Mouse (Mus musculus) activated CD4-positive, CD25-positive, alpha-beta regulatory T cell, adult 4 months (primary cell): Measurements from ENCODE around the gene Rad54l. TPM values are rescaled to one million over a fixed set of nuclear protein-coding genes. Genes with fewer than 3 reads are reported as not detected.

Experiments
- ATAC-seq: one replicate; pipeline ENCODE4 v1.8.0; 2017
- polyA plus RNA-seq, 2 experiments: library from polyadenylated mRNA; unstranded; fragments of 100-300 nt; shearing (Covaris generic); gene quantifications; one replicate each; pipeline ENCODE4 v1.2.1; 2017

Rad54l gene
- polyA plus RNA-seq, 2 experiments from 2014 or later: 10.2 to 11.8 TPM

DNA sequence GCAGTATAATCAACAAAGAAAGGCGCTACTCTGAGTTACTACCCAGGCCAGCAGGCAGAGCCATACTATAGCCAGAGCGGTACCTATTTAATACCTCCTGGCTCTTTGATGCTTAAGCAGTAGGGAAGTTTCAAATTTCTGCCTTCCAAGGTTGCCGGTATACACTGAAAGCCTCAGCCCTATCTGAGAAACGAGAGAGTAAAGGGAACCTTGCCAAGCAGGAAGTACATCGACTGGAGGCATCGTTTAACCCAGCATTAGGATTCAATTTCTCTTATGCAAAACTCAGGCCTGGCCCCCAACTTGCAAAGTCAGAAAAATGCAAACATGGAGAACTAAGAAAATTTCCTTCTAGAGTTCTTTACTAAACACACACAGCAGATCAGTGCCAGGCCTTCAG is 53.4 kb downstream of the Rad54l start:
- ATAC-seq: no peak

DNA sequence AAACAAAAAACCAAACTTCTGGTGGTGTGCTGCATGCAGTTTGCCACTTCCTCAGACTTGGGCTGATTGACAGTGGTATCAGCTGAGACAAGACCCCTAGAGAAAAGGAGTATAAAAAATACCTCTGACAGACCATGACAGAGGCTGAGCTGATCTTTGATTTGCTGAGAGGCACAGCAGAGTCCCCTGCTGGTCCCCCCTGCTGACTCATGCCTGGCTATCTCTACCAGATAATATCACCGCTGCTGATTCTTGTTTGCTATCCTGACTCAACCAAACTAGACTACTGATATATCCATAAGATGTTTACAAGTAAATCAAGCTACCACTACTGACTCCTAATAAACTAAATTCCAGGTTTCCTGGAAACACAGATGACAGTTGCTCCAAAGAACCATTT is 59.6 kb downstream of the Rad54l start:
- ATAC-seq: no peak

DNA sequence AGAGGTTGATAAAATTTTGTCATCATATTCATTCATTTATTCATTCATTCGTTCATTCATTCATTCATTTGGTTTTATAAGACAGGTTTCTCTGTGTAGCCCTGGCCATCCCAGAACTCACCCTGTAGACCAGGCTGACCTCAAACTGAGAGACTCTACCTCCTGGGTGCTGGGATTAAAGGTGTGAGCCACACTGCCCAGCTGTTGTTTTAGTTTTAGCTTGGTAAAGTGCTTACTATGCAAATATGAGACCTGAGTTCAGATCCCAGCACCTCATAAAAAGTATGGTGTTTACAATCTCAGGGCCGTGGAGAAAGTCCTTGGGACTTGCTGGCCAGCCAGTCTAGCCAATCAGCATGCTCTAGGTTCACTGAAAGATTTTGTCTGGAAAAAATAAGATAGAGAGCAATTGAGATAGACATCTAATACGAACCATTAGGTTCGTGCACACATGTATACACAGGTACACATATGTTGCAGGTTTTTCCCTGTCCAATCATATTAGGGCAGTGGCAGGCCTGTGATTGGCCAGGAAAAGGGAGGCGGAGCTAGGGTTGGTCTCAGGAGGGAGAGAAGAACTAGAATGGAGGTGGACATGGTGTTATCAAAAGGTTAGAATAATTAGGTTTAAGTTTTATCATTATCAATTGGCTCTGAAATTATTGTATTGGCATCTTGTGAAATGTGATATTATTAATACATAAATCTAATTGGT is 64.3 kb downstream of the Rad54l start:
- ATAC-seq: no peak

DNA sequence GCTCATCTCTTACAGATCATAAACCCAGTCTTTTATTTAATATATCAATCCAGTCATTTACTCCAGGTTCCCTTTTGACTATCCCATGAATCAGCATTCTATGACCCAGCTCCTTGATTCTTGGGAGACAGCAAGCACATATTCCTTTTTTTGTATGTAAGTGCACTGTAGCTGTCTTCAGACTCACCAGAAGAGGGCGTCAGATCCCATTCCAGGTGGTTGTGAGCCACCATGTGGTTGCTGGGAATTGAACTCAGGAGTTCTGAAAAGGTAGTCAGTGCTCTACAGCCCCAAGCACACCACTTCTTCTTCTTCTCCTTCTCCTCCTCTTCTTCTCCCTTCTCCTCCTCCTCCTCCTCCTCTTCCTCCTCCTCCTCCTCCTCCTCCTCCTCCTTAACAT is 65.9 kb downstream of the Rad54l start:
- no peak for ATAC-seq

GRCm38 (mm10) chr4:116053399-116053961 is 70.0 kb downstream of the Rad54l start, which contains the start of gene Nsun4:
Gene Nsun4 (minus strand): TSS chr4:116053876.
- ATAC-seq: peak; percentile 94

DNA sequence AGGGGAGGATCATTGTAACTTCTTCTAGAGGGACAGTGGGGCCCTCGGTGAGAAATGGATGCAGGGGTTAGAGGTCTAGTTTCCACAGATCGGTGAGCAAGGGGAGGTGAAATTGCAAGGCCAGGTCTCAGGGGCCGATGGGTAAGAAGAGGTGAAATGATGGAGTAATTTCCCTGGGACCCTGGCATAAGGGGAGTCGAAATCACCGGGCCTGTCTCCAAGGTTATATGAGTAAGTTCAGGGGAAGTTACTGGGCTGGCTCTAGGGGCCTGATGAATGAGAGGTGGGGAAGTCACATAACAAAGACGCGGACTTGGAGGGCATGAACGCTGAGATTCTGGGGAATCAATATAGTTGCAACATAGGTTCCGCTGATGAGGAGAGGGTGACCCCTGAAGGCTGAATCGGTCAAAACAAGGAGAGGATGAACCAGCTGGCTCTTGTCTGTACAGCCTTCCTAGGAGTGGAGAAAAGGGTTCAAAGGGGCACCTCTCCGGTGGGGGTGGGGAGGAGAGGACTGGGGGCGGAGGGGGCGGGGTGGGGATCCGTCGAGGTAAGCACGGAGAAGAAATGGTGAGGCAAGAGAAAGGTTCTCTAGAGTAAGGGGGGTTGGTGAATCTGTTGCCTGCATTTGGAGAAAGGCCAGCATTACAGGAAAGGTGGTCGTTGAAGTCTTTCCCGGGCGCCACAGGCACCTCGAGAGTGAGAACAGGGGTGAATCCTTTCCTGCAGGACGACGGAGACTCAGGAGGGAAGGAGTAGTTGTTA is 70.8 kb downstream of the Rad54l start:
- peak; percentile 6 for ATAC-seq

DNA sequence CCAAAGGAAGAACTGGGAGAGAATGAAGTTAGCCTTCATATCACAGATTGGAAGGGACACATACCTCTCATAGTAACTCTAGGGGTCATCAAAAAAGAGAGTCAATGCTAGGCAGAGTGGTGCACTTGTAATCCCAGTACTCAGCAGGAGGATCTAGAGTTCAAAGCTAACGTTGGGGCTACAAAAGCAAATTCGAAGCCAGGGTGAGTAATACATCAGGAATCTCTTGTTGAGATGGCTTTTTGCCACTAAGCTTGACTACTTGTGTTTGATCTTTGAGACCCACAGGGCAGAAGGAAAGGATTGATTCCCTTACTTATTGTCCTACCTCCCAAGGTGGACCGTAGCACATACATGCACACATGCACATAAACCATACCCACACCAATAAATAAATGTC is 74.3 kb downstream of the Rad54l start:
- ATAC-seq: no peak

GRCm38 (mm10) chr4:116048130-116048920 is 75.2 kb downstream of the Rad54l start:
- ATAC-seq: no peak

DNA sequence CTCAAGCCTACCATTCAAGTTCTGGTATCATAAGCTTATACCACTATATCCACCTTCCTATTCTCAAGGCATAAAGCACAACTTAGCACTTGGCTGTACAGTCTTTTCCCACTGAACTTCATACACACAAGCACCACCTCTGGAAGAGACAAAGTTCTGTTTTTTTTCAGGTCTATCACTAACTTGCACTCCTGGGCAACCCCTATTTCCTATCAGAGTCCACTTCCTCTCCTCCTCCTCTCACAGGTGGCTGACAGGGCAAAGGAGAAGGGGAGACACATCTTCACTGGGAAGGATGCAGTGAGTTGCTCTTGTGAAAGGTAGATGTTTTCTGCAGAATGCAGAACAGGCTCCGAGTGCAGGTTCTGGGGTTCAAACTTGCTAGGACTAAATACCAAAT is 75.8 kb downstream of the Rad54l start:
- no peak for ATAC-seq

DNA sequence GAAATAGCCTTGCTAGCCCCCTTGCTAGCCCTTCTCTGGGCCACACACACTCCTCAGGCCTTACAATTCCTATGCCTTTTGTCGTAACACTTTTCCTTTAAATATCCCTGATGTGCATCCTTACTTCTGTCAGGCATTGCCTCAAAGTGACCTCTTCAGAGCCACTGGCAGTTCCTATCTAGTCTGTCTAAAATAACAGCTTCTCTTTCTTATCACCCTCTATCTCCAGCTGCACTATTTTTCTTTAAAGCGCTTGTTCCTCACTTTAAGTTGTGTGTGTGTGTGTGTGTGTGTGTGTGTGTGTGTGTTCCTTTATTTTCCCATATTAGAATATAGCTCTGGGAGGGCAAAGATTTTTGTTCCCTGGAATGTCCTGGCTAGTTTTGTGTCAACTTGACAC is 76.9 kb downstream of the Rad54l start:
- no peak for ATAC-seq

Other genes starting within 250 kb of the Rad54l start
- gene Kncn, start 239.3 kb downstream of the Rad54l start, polyA plus RNA-seq: not detected
- gene 6430628N08Rik, start 233.0 kb downstream of the Rad54l start, polyA plus RNA-seq: not detected
- not detected for gene Dmbx1, start 183.8 kb downstream of the Rad54l start, polyA plus RNA-seq
- 10 to 100 TPM; 35.9 to 43.4 TPM for gene Faah, start 105.8 kb downstream of the Rad54l start, polyA plus RNA-seq
- 10 to 100 TPM; 21.7 to 26.9 TPM for gene Nsun4, start 69.8 kb downstream of the Rad54l start, polyA plus RNA-seq
- 1,000 to 10,000 TPM in 1 of 2 experiments, 100 to 1,000 TPM in 1; 979 to 1,004 TPM for gene Uqcrh, start 48.6 kb downstream of the Rad54l start, polyA plus RNA-seq
- 10 to 100 TPM; 17.5 to 17.9 TPM for gene Lrrc41, start 48.4 kb downstream of the Rad54l start, polyA plus RNA-seq
- 1 to 10 TPM; 6.0 to 8.2 TPM for gene Pomgnt1, start 150 bp upstream of the Rad54l start, polyA plus RNA-seq
- under 1 TPM; 0.15 to 0.63 TPM for gene Lurap1, start 27.6 kb upstream of the Rad54l start, polyA plus RNA-seq
- not detected for gene Tspan1, start 43.9 kb upstream of the Rad54l start, polyA plus RNA-seq
- not detected for gene 1700042G07Rik, start 49.7 kb upstream of the Rad54l start, polyA plus RNA-seq
- gene Gm49337, start 49.7 kb upstream of the Rad54l start, polyA plus RNA-seq: not detected
- gene Pik3r3, start 97.9 kb upstream of the Rad54l start, polyA plus RNA-seq: 1 to 10 TPM in 1 of 2 experiments, under 1 TPM in 1; 0.99 to 3.6 TPM